Mouse (Mus musculus): ENCODE data around the gene Vipr1.
"Not testable (repeated sequence)": the region's sequence is repeated elsewhere in the genome, so short reads cannot be mapped to it uniquely, and the experiment has no call there.

Gene Vipr1

DNA sequence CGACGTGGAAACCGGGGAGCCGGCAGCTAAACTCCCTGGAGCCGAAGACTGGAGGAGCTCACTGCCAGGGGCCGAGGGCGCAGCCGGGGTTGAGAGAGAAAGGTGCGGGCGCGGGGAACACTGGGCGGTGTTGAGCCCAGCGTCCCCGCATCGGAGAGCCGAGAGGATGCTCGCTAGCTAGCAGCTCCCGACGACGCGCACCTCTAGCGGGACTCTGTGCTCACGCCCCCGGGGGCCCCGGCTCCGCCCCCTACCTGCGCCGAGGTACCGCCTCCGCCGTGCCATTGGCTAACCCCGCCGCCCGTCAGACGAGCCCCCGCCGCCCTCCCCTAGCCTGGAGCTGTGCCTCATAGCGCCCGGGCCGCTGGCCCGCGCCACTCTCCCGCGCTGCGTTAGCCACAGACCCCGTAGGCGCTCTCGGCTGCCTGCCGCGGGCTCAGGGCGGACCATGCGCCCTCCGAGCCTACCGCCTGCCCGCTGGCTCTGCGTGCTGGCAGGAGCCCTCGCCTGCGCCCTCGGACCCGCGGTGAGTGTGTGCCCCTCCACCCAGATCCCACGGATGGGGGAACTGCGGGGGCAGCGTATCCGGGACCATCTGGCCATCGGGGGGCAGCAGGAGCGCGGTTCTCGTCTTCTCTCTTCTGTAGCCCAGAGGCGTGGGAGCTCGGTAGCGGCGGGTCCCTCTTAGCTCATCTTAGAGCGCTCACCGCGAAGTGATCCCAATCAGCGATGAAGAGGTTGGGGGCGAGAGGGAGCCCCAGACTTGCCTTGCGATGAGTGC is at the start of gene Vipr1:
Gene Vipr1, plus strand, starts transcription at position 316 of the 781 bp plus-strand sequence.
- peak; percentile 93 for DNase-seq (ENCODE audit: low read depth, low spot score)

- no peak for DNase-seq (ENCODE audit: low read depth, low spot score)
Measured at GRCm38 (mm10) chr9:121592948-121593550, 49.5 kb upstream of the Vipr1 start.

DNA sequence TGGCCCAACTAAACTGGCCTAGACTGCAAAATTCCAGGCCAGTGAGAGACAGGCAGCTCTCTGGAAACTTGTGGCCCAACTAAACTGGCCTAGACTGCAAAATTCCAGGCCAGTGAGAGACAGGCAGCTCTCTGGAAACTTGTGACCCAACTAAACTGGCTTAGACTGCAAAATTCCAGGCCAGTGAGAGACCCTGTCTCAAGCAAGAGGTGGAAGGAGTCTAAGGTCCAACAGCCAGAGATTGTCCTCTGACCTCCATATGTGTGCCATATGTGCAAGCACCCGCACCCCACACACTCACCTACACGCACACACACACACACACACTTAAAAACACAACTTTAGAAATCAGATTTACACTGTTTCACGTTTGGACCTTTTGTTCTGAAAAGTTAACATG is 48.7 kb upstream of the Vipr1 start:
- not testable (repeated sequence) for DNase-seq (ENCODE audit: low read depth, low spot score)

- DNase-seq (ENCODE audit: low read depth, low spot score) = no peak
Measured at GRCm38 (mm10) chr9:121594771-121595170, 47.7 kb upstream of the Vipr1 start.

DNA sequence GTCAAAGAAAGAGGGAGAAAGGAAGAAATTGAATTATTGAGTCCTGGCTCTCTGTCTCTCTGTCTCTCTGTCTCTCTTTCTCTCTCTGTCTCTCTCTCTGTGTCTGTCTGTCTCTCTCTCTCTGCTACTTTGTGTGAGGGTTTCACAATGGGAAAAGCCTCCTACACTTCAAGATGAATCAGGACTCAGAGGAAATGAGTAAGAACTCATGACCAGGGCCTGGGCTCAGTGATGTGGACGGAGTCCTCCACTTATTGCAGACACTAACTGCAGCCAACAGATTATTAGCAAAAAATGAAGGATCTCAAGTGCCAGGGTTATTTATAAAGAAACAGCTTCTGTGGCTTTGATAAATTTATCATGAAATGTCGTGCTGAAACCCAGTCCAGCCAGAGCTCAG is 44.4 kb upstream of the Vipr1 start:
- no peak for DNase-seq (ENCODE audit: low read depth, low spot score)

DNA sequence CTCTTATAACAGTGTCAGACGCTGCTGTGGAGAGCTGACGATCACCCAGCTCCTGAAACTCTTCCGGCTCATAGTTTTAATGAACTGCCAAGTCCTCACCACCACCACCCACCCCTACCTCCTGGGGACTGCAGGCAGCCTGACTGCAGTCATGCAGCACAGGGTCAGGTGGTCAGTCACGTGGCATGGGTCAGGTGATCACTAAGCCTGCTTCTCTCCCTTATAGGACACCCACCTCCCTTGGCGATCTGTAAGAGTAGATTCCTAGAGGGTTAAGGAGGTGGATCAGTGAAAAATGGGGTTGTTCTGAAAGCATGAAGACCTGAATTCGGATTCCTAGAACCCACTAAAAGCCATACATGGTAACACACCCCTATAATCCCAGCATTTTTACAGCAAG is 43.0 kb upstream of the Vipr1 start:
- no peak for DNase-seq (ENCODE audit: low read depth, low spot score)

DNA sequence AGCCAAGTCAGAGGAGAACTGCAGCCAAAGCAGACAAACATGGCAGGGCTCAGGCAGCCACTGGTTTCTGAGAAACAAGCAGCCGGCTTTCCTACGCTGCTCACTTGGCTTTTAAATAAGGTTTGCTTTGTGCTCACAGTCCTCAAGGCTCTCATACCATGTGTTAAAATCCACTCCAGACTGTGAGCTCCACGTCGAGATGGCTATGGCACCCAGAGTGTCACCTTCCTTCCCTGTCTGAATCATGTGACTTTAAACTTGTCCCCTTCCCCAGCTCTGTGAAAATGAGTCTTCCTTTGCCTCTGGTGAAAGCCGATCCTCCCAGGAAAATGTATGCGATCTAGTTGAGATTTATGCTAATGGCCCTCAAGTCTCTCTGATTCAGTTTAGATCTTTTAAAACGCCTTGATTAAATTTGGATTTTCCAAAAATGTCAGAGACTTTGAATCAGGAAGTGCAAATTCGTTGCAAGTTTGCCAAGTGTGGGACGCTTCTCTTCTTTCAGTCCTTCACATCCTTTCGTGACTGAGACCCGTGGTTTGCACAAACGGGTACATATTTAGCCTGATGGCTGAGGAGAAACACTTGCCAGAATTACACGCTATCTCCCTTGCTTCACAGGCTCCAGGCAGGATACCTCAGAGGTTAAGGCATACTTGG is 42.2 kb upstream of the Vipr1 start:
- DNase-seq (ENCODE audit: low read depth, low spot score) = no peak

DNA sequence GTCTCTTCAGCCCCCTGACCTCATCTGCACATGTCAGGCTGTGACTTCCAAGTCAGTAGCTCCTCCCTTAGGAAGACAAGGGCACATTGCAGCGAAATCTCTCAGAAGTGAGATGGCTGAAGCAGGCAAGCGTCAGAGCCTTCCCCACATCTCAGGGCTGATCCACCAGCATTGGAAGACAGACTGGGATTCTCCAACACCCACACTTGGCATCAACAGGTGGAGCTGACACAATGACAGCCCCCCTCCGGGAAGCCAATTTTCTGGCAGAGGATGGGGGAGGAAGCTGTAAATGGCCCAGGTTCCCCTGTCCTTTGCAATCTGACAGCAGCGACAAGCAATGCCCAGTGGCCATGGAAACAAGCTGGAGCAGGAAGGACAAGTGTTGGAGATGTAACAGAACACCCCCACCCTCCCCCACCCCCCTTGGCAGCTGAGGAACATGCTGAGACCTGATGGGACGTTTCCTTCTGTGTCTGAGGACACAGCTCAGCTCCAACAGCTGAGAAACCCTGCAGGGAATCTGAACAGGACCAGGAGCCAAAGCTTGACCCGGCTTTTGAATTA is 41.6 kb upstream of the Vipr1 start:
- DNase-seq (ENCODE audit: low read depth, low spot score) = no peak

DNA sequence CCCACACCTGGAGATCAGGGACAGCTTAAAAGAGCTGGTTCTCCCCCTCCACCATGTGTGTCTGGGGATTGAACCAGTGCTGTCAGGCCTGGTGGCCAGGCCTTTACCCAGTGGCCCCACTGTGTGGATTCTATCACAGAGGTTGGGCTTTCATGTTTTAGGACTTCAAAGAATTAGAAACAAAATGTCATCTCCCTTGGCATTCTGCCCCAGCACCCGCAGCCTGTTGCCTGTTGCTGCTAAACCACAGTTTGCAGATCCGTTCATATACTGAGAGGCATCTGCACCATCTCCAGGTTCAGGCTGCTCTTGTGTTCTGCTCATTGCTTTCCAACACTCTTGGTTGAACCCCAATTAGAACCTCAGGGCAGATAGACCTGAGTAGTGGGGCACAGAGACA is 40.1 kb upstream of the Vipr1 start:
- DNase-seq (ENCODE audit: low read depth, low spot score) = peak; percentile 17

- DNase-seq (ENCODE audit: low read depth, low spot score) = peak; percentile 77
Measured at GRCm38 (mm10) chr9:121605414-121606278, 36.9 kb upstream of the Vipr1 start.

- DNase-seq (ENCODE audit: low read depth, low spot score) = no peak
Measured at GRCm38 (mm10) chr9:121606498-121607096, 35.9 kb upstream of the Vipr1 start.

GRCm38 (mm10) chr9:121609381-121609780 is 33.1 kb upstream of the Vipr1 start:
- no peak for DNase-seq (ENCODE audit: low read depth, low spot score)

GRCm38 (mm10) chr9:121613192-121613591 is 29.3 kb upstream of the Vipr1 start:
- DNase-seq (ENCODE audit: low read depth, low spot score) = no peak

- DNase-seq (ENCODE audit: low read depth, low spot score) = no peak
Measured at GRCm38 (mm10) chr9:121614241-121614757, 28.2 kb upstream of the Vipr1 start.

GRCm38 (mm10) chr9:121616471-121616870 is 26.0 kb upstream of the Vipr1 start:
- peak; percentile 62 for DNase-seq (ENCODE audit: low read depth, low spot score)

DNA sequence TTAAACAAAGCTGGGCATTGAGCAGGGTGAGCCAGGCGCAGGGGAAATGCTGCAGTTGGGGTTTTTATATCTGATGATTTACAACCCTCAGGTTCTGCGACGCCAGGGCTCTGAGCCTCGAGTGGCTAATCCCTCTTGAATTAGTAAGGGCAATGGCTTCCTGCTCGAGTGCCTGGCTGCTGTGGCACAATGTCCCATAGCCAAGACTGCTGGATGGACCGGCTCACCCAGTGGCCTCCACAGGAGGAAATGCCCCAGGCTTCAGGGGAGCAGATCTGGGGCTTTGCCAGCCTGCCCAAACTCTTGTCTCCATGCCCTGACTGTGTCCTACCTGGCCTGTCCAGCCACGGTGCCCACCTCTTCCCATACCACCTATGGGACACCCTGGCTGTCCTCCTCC is 23.1 kb upstream of the Vipr1 start:
- no peak for DNase-seq (ENCODE audit: low read depth, low spot score)

DNA sequence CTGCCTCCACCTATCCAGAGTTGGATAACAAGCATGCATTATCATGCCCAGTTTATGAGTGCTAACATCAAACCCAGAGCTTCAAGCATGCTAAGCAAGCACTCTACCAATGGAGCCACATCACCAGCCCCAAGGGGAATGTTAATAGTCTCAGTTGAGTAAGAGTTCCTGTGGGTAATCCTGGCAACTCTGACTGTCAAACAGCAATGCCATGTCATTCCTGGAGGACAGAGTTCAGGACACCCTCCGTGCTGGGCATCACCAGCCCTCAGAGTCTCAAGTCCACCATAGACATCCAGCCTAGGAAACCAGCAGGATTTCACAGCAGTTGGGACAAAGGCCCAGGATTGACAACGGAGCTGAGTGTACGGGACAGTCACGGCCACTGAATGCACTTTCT is 19.3 kb upstream of the Vipr1 start:
- no peak for DNase-seq (ENCODE audit: low read depth, low spot score)

DNA sequence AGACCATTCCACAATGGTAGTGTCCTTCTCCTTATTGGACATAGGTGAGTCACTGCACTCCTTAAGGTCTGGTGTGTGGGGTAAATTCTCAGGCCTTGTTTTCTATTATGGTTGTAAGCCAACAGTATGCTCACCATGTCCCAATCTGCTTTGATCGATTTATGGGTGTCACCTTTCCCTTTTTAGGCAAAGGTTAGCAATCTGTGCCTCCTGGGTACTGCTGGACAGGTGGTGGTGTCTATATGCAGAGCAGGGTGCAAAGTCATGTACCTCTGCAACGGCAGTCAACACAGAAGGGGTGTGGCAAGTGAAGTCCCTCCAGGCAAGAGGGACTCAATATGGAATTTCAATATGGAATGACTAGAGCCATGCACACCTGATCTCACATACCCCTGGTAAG is 17.6 kb upstream of the Vipr1 start:
- DNase-seq (ENCODE audit: low read depth, low spot score) = no peak

- DNase-seq (ENCODE audit: low read depth, low spot score) = no peak
Measured at GRCm38 (mm10) chr9:121630627-121631026, 11.9 kb upstream of the Vipr1 start.

DNA sequence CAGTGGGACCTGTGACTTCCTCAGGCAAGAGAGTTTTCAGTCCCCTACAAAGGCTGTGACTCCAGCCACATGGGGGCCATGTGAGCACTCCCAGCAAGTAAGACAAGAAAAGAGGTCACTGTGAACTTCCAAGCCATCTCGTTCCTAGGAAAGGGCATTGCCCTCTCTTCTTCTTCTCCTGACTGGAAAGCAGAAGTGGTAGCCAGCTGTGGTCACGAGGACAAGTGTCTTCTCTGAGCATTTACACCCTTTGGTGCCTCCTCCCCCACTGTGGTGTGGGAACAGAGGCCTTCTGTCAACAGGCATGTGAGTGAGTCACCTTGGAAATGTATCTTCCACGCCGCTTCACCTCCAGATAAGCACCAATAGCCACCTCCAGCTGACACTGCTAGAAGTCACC is 10.6 kb upstream of the Vipr1 start:
- no peak for DNase-seq (ENCODE audit: low read depth, low spot score)

DNA sequence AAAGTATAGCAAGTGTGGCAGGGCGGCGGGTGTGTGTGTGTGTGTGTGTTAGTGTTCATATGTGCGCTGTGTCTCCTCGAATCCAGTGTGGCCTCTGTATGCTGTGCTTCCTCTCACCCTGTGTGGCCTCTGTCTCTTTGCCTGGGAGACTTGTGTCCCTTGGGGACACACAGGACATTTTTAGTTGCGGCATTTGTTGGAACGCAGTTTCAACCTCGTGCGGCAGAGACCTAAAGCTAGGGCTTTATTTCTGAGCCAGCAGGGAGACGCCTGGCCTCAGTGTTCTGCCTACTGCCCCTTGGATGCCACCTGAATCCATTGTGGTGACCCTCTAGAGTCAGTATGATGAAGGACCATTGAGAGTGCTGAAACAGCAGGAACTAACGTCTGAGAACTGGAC is 9.6 kb upstream of the Vipr1 start:
- no peak for DNase-seq (ENCODE audit: low read depth, low spot score)

All from CD4-positive, CD25-positive, alpha-beta regulatory T cell, adult 2 months (primary cell).